Mouse (Mus musculus) heart, embryonic 14.5 days (tissue): ENCODE measurements around the gene Nmnat2. TPM values are rescaled to one million over a fixed set of nuclear protein-coding genes. Genes with fewer than 3 reads are reported as not detected.
A peak's percentile ranks its signal among the peaks of the same experiment; 100 is the strongest.

Experiments used
- ATAC-seq: fragments of 200-750 bp; cut with Nextera tagmentation; 2 replicates; pipeline ENCODE4 v1.8.0; 2017; ENCODE audit warnings: low read depth, moderate TSS enrichment; ENCODE audit not compliant: insufficient number of reproducible peaks, insufficient read depth, low FRiP score
- H3K27ac ChIP-seq, 2 experiments: fragments of 200-500 bp in 1 of 2; fragments of 300-500 bp in 1 of 2; sonication (generic) in 1 of 2; replicated peaks in 1 of 2; 2 replicates each; pipeline ENCODE4 v1.5.1; 2012 to 2014; ENCODE audit warnings: low read depth in 2 of 2, low read length in 2 of 2, control low read depth in 1 of 2, mild to moderate bottlenecking in 1 of 2, mixed read lengths in 1 of 2; ENCODE audit not compliant: control insufficient read depth in 1 of 2, insufficient read depth in 1 of 2
- H3K27me3 ChIP-seq: fragments of 300-500 bp; sonication (generic); 2 replicates; pipeline ENCODE4 v1.6.1; 2014; ENCODE audit warnings: mild to moderate bottlenecking, low read length, control low read depth; ENCODE audit not compliant: control insufficient read depth, insufficient read depth
- H3K36me3 ChIP-seq: fragments of 300-500 bp; sonication (generic); 2 replicates; pipeline ENCODE4 v1.6.1; 2014; ENCODE audit warnings: mild to moderate bottlenecking, control low read depth, low read length, mixed read lengths; ENCODE audit not compliant: control insufficient read depth, insufficient read depth
- H3K4me1 ChIP-seq, 2 experiments: fragments of 200-500 bp in 1 of 2; fragments of 300-500 bp in 1 of 2; sonication (generic) in 1 of 2; 2 replicates each; pipeline ENCODE4 v1.6.1; 2012 to 2014; ENCODE audit warnings: low read length in 2 of 2, control low read depth in 1 of 2, mixed read lengths in 1 of 2; ENCODE audit not compliant: control insufficient read depth in 2 of 2, insufficient read depth in 2 of 2
- H3K4me2 ChIP-seq: fragments of 300-500 bp; sonication (generic); 2 replicates; pipeline ENCODE4 v1.6.1; 2014; ENCODE audit warnings: mild to moderate bottlenecking, low read length
- H3K4me3 ChIP-seq, 2 experiments: fragments of 200-500 bp in 1 of 2; fragments of 300-500 bp in 1 of 2; sonication (generic) in 1 of 2; 2 replicates each; pipeline ENCODE4 v1.5.1; 2012 to 2014; ENCODE audit warnings: low read length in 2 of 2, mild to moderate bottlenecking in 2 of 2, control low read depth in 1 of 2, low read depth in 1 of 2, moderate library complexity in 1 of 2; ENCODE audit not compliant: control insufficient read depth in 1 of 2, insufficient read depth in 1 of 2
- H3K9ac ChIP-seq: fragments of 300-500 bp; sonication (generic); 2 replicates; pipeline ENCODE4 v1.6.1; 2014; ENCODE audit warnings: mild to moderate bottlenecking, low read length
- H3K9me3 ChIP-seq: fragments of 300-500 bp; sonication (generic); 2 replicates; pipeline ENCODE4 v1.6.1; 2016; ENCODE audit warnings: low read length, control low read depth; ENCODE audit not compliant: control insufficient read depth
- WGBS: fragments of 180-500 bp; shearing (Covaris S2); extraction: QIAGEN DNeasy Blood & Tissue Kit; methylation state at CpG from one replicate; pipeline ENCODE4 v1.1.7; 2014; 5-methylcytosine and 5-hydroxymethylcytosine counted together
- polyA plus RNA-seq: library from polyadenylated mRNA; unstranded; fragments of >200 nt; fragmentation: Nextera tagmentation; extraction: Ambion mirVana; gene quantifications from 2 replicates; pipeline ENCODE4 v1.2.1, GENCODE M21; 2014

Nmnat2 gene
- polyA plus RNA-seq, 1 experiment from 2014 or later, result 1.1 TPM

DNA sequence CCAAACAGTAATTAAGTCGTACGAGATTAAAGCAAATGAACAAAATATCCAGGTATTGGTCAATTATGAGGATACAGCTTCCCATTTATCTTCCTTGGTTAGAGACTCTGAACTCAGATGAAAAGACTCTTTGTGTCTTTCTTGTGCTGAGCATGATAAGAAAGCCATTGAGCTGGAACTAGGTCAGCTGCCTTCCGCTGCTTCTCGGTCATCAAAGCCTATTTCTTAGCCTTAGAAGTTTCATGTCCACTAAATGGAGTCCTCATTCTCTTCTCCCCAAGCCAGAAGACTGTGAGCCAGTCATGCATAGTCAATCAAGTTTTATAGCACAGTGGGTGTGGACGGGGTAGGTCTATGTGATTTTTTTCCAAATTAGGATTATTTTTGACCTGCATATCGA lies 19.3 kb upstream of the Nmnat2 start:
- ATAC-seq, result no peak
- H3K27me3 ChIP-seq, result no peaks in the 10 kb centered on the region
- no peak overlapping the region for H3K4me2 ChIP-seq
- H3K4me1 ChIP-seq, result no peaks in the 10 kb centered on the region
- no peak overlapping the region for H3K9ac ChIP-seq
- no peaks in the 10 kb centered on the region for H3K36me3 ChIP-seq
- H3K9me3 ChIP-seq, result no peaks in the 10 kb centered on the region
- 76% methylated on average over 6 of the region's 6 CpGs for WGBS
- no peak overlapping the region for H3K4me3 ChIP-seq
- H3K27ac ChIP-seq, result no peak overlapping the region

DNA sequence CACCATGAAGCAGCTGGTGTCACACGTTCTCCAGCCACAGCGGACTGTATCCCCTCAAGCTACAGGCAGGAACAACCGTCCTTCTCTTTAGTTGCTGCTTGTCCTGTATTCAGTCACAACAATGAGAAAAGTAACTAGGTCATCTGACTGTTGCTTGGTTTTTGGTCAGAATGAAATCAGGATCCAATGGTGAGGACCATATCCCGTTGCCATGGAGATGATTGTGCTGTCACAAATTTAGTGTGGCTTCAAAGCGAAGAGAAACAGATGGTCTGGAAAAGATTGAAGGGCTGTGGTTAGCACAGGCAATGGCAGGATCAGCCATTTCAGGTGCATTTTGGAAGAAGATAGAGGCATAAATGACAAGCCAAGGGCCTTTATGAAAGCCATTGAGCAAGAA lies 18.4 kb upstream of the Nmnat2 start:
- no peaks in the 10 kb centered on the region for H3K9me3 ChIP-seq
- no peaks in the 10 kb centered on the region for H3K27me3 ChIP-seq
- ATAC-seq, result no peak
- H3K4me1 ChIP-seq, result no peaks in the 10 kb centered on the region
- H3K27ac ChIP-seq, result no peak overlapping the region
- 58% methylated on average over 5 of the region's 5 CpGs for WGBS
- H3K36me3 ChIP-seq, result no peaks in the 10 kb centered on the region
- no peak overlapping the region for H3K9ac ChIP-seq
- H3K4me3 ChIP-seq, result no peak overlapping the region
- no peak overlapping the region for H3K4me2 ChIP-seq

DNA sequence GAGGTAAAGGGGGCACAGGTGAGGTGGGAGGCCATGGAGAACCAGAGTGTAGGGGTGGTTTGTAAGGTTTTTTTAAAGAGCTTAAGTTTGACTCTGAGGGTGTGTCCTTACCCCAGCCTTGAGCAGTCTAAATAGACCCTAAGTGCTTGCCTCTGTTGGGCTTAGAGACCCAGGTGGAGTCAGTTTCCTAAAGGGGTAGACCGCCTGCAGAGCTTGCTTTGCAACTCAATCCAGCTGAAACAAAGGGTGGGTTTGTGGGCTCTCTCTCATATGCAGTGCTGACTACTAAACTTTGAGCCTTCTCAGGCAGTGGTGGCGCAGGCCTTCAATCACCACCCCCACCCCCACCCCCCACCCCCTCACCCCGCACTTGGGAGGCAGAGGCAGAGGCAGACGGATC lies 11.8 kb upstream of the Nmnat2 start:
- H3K4me3 ChIP-seq, result no peak overlapping the region
- H3K4me2 ChIP-seq, result no peak overlapping the region
- H3K27me3 ChIP-seq, result no peaks in the 10 kb centered on the region
- ATAC-seq, result no peak
- H3K27ac ChIP-seq, result no peak overlapping the region
- 56% methylated on average over 4 of the region's 4 CpGs for WGBS
- no peaks in the 10 kb centered on the region for H3K9me3 ChIP-seq
- no peak overlapping the region for H3K9ac ChIP-seq
- H3K4me1 ChIP-seq, result no peaks in the 10 kb centered on the region
- H3K36me3 ChIP-seq, result no peaks in the 10 kb centered on the region

DNA sequence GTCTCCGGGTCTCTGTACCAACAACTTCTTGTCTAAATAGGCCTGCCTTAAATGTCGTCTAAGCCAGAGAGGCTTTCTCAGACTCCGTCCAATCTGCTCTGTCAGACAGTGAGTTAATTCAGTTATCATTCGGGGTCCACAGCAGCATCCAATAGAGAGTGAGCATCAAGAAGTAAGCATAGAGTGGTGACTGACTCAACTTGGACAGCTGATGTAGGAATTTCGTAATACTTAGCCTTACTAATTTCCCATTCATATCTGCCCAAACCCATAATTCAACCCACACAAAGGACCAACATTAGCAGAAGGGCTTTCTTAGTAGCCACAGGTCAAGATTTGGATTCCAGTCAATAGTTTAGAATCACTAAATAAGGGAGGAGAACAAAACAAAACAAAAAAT lies 626 bp upstream of the Nmnat2 start:
- Histone ChIP-seq H3K4me3 (no peak overlapping the region), H3K4me2 (no peak overlapping the region), H3K9ac (no peak overlapping the region), H3K27me3 (peaks cover 43% of the 10 kb centered on the region), H3K36me3 (no peaks in the 10 kb centered on the region), H3K27ac (no peak overlapping the region), H3K4me1 (peaks cover 7 to 14% of the 10 kb centered on the region in 2 experiments; a peak in 3 of 4 replicates), H3K9me3 (no peaks in the 10 kb centered on the region)
- WGBS, result 70% methylated on average over 5 of the region's 5 CpGs
- no peak for ATAC-seq

DNA sequence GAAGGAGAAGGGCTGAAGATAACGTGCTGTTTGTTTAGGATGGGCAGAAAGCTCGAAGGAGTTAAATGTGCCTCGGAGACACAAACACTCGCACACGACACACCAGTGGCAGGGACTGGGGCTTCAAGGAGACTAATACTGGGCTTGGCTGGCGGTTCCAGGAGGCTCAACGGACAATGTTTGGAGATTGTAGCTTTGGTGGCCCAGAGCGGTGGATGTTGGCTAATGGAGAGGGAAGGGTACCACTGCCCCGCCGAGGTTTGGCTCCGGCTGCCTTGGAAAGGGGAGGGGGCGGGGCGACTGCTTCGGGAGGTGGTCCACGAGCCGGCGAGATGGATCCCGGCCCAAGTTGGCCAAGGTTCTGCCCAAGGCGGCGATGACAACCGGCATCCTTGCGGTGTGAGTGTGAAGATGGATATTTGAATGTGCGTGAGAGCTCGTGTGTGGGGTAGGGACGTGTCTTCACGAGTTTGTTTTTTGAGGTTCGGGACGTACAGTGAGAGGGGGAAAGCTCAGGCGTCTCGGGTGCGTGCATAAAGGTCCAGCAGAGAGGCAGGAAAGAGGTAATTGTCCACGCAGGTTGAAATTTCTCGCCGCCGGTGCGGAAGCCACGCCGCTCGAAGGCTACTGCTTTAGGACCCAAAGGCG lies 895 bp downstream of the Nmnat2 start:
- Histone ChIP-seq H3K9me3 (no peaks in the 10 kb centered on the region), H3K4me3 (peak overlapping the region; percentile 7 to 39), H3K27ac (no peak overlapping the region), H3K4me2 (peak overlapping the region; percentile 66), H3K27me3 (peaks cover 43% of the 10 kb centered on the region), H3K9ac (no peak overlapping the region), H3K4me1 (peaks cover 7 to 14% of the 10 kb centered on the region in 2 experiments; a peak in 3 of 4 replicates), H3K36me3 (no peaks in the 10 kb centered on the region)
- no peak for ATAC-seq
- WGBS, result 2% methylated on average over 40 of the region's 40 CpGs

DNA sequence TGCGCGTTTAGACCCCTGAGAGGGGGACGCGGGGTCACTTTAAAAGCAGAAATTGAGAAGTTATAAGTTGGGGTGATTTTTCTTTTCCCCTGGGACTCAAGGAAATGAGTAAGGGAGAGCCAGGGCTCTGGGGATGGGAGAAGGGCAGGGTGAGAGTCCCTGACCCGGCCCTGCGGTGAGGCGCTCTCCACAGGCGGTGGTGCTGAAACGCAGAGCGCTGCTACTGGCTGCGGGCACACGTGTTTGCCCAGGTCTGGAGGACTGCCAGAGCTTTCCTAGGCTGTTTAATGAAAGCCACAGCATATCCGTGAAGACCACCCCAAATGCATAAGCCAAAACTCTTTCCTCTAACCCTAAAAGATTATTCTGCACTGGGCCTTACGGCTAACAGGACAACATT lies 1.4 kb downstream of the Nmnat2 start:
- Histone ChIP-seq H3K27ac (no peak overlapping the region), H3K36me3 (no peaks in the 10 kb centered on the region), H3K27me3 (peaks cover 43% of the 10 kb centered on the region), H3K4me2 (peak overlapping the region; percentile 66), H3K9ac (no peak overlapping the region), H3K4me1 (peaks cover 7 to 14% of the 10 kb centered on the region in 2 experiments; a peak in 3 of 4 replicates), H3K9me3 (no peaks in the 10 kb centered on the region), H3K4me3 (peak overlapping the region; percentile 7 to 39)
- 2% methylated on average over 14 of the region's 14 CpGs for whole genome bisulfite sequencing
- no peak for ATAC-seq

DNA sequence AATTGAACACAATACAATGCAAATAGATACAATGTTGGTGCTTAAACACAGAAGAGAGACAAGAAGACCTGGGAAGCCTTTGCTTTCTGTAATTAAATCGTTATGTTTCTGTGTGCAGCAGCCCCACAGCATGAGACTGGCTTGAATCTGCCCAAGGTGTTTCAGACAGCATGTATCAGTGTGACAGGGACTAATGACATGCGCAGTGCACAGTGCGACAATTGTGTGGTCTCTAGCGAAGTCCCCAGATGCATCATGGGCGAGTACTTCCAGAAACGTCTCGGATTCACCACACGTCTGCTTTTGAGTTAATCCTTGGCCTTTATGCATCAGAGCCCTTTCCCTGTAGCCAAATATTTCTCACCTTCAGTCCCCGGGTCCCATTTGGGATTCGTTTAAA lies 9.6 kb downstream of the Nmnat2 start:
- no peaks in the 10 kb centered on the region for H3K27me3 ChIP-seq
- H3K9me3 ChIP-seq, result no peaks in the 10 kb centered on the region
- H3K27ac ChIP-seq, result no peak overlapping the region
- WGBS, result 77% methylated on average over 10 of the region's 10 CpGs
- no peak for ATAC-seq
- H3K4me1 ChIP-seq, result no peaks in the 10 kb centered on the region; a peak in 1 of 4 replicates
- H3K4me2 ChIP-seq, result no peak overlapping the region
- no peak overlapping the region for H3K9ac ChIP-seq
- H3K36me3 ChIP-seq, result no peaks in the 10 kb centered on the region
- no peak overlapping the region for H3K4me3 ChIP-seq

DNA sequence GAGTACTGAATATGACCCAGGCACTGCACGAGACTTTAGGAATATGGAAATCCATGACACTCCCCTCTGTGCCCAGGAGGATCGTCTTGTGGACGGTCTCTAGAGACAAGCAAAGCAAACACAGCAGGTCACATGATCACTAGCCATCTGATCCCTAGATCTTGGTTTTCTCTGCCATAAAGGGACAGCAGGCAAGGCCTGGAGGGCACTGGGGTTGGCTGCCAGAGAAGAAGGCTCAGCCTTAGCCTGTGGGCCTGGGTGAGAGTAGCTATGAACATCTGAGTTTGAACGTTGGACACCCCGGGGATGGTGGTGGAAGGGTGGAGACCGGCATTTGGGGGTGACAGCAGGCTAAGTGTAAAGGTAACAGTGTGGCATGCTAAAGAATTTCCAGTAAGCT lies 11.4 kb downstream of the Nmnat2 start:
- Histone ChIP-seq H3K4me1 (no peaks in the 10 kb centered on the region; a peak in 1 of 4 replicates), H3K27ac (no peak overlapping the region), H3K9me3 (no peaks in the 10 kb centered on the region), H3K27me3 (no peaks in the 10 kb centered on the region), H3K4me3 (no peak overlapping the region), H3K9ac (no peak overlapping the region), H3K4me2 (no peak overlapping the region), H3K36me3 (no peaks in the 10 kb centered on the region)
- 72% methylated on average over 6 of the region's 6 CpGs for WGBS
- ATAC-seq, result no peak
